Mouse (Mus musculus): ENCODE results near the gene Gnai1. TPM values are rescaled to one million over a fixed set of nuclear protein-coding genes. Genes with fewer than 3 reads are reported as not detected.

Gene Gnai1
- total RNA-seq, 2 experiments from 2014 or later, result 10.5 to 11.6 TPM

GRCm38 (mm10) chr5:18288079-18288478 lies 72.1 kb downstream of the Gnai1 start:
- DNase-seq, result no peak

DNA sequence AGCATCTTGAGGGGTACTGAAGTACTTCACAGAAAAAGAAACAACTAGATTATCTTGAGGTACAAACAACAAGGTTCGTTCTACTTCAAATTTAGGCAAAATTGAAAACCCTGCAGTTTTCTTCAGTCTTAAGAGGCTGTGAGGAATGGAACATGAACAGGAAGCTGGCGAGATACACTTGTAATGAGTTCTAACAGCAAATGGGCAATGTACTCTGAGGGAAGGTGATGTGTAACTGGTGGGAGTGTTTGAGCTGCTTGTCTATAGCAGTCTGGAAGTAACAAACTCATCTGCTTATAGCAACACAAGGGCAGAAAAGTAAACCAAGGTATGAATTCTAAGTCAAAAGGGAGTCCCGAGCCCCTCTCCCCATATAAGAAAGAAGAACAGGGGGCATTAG lies 78.1 kb downstream of the Gnai1 start:
- DNase-seq, result no peak

DNA sequence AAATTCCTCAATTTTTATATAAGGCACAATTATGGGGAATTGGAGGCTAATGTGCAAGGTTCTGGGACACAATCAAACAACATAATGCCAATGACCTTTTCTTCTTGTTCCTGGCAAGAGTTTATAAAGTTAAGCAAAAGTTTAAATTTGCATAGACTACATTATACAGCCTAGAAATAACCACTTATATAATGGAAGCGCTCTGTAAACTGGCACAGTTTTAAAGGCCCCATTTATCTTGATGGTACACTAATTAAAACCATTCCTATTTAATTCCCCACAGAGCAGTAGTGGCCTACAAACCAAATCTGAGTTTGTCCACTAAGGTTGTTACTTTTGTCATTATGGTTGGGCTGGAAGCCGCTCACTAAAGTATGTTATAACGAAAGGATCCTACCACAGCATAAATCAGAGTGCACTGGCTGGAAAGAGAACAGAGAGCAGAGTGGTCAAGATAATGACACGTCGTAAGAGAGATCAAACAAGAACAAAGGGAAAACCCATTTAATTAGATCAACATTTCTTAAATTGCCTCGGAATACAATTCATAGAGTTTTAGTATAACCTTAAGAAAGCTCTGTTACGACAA lies 85.7 kb downstream of the Gnai1 start:
- no peak for DNase-seq

DNA sequence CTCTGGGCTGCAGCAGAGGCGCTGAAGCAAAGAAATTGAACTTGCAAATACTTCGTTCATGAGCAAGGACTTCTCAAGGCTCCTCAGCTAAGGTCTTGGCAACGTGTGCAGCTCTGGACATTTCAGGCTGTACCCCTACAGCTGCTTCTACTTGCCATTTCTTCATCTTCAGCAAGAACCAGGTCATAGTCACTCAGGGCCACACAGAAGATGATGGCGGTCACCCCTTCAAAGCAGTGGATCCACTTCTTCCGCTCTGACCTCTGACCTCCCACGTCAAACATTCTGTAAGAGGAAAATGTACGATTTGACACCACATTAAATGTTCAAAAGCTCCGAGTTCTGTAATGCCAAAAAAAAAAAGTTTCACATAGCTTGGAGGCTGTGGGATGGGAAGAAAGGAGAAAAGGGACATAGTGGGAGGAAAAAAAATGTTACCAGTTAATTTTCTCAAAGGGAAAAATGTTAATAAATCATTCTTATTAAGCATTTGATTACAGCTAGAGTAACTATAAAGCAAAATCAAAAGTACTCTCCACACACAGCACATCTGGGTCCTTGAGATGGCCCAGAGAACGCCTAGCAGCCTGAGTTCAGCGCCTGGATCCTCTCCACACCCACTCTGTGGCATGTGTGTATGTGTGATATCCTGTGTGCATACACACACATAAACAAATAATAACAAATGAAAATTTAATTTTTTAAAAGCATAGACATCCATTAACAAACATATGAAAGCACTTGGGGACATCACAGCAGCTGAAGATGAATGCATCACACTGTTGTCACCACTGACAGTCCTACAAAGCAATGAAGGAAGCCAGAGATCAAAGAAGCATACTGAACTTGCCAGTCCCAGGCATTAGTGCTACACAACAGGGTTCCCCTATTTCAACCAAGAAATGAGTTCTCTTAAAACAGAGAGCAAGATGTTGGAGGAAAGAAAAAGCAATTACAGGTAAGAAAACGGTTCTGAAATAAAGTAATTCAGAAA lies 86.6 kb downstream of the Gnai1 start:
- DNase-seq, result no peak

DNA sequence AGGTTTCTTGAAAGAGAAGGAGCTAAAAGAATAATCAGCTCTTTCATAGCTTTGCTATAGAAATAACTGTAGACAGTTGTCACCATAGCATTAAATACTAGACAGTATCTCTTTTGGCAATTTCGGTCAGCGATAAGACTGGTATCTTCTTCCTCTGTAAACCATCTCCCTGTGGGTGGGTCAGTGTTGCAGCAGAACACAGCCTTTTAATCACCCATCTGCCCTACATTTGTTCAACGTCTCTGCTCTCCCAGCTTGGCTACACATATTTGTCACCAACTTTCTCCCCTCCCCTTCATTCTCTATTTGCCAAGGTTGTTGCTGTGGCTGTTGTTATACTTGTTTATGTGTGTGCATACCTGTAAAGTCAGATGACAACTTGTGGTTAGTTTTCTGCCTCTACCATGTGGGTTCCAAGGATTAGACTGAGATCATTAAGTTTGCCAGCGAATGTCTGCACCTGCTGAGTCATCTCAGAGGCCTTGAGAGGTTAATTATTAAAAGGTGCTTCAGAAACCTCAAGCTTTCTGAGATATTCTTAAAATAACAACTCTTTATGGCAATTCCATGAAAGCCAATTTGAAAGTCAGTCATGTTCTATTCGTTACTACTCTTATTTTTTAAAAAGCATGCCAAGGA lies 109.7 kb downstream of the Gnai1 start:
- DNase-seq, result no peak

DNA sequence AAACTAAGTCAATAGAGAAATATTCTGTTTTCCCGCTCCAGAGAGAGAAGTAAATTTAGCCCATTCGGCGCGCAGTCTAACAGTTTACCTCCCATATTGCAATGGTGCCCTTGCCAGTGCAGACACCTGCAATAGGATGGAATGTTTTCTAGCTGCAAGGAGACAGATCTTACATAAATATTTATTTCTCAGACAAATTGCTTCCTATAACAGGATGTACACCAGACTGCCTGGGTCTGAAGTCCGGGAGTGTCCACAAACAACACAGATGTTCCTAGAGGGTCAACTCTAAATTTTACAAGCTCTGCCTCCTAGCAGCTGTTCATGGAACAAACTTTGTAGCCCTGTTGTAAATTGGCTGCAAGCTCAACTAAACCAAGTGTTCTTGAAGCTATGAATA lies 111.0 kb downstream of the Gnai1 start:
- DNase-seq, result no peak

GRCm38 (mm10) chr5:18229396-18229795 lies 130.8 kb downstream of the Gnai1 start:
- no peak for DNase-seq

DNA sequence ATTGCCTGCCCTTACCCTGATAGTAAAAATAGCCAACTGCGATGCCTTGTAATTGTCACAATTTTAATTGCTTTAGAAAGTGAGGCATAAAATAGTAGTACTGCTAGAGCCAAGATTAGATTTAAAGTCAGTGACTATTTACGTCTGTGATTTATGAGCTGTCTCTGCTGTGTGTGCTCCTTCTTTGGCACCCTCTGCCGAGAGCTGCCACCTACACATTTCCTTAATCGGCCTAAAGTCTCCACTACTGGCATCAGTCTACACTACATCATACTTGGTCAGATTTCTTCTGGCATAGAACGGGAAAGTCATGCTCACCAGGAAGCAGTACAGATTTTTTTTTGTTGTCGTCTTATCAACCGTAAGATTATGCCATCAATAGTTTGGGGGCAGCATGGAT lies 131.3 kb downstream of the Gnai1 start:
- DNase-seq, result no peak

- DNase-seq, result no peak
Observed at GRCm38 (mm10) chr5:18220873-18221272, 139.3 kb downstream of the Gnai1 start.

DNA sequence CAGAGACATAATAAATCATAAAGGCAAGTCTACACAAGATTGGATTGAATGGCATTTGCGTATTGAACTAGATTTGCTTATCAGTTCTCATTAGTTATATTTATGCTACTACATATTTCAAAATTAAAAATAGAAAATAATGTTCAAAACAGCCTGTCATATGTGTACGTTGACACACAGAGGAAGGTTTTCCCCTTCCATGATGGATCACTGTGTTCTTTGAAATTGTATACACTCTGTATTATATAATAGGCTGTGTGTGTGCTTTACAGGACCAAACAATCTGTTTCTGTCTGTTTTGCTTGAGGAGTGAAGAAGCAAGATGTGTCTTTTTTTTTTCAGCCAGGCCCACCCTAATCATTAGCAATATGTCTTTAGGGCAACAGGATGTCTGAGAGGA lies 141.9 kb downstream of the Gnai1 start:
- no peak for DNase-seq

DNA sequence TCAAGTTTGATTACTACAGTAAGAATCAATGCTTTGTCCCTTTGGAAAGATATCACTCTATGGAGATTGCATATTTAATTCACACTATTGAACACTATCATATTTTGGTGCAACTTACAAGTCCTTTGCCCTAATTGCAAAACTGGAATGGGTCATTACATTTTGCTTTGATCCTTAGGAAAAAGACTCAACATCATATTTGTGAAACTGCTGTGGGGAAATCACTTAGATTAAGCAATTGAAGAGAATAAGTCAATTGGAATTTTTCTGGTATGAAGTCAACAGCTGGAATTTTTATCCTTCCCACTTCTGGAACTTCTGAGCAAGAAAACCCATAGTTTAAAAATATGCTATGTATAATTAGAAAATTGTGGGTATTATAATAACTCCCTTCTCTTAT lies 142.3 kb downstream of the Gnai1 start:
- DNase-seq, result no peak
